Mouse (Mus musculus): ENCODE measurements at regions not wholly inside any gene's neighbourhood (a gene's known extent, or its start where the extent isn't known, plus 50 kb on each side); places are given as distances from the start of the nearest gene placed in this dataset.

DNA sequence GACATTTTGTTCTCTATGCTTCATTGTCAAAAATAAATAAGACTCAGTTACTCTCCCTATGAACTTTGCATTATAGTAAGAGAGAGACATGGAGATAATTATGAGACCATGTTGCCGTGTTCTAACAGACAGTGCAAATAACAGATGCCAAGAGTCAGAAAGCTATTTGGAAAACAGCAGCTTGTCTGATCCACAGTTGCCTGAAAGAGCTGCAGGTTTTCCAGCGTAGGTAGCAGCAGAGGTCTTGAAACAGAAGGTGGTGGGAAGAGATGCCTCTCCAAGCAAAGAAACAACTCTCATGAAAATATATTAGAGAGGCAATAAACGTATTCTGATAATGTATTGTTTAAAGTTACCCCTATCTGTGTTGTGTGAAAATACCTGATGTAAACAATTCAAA, 793.5 kb downstream of the Kcna4 start:
- no peak for TF ChIP-seq CHD2 (IDR thresholded peaks at IDR 0.05; ENCODE audit: low read depth, low read length)
- TF ChIP-seq MAFK (IDR thresholded peaks at IDR 0.05; ENCODE audit: insufficient read depth, low read depth, low read length): no peak
- no peak for TF ChIP-seq ZC3H11A (IDR thresholded peaks at IDR 0.05; ENCODE audit: borderline replicate concordance, low read depth, low read length)
- TF ChIP-seq HCFC1 (IDR thresholded peaks at IDR 0.05; ENCODE audit: borderline replicate concordance, insufficient read depth, low read length): no peak

Measured in ES-E14 (cell line).